Mouse (Mus musculus): ENCODE results near the gene Ncapg2. TPM values are rescaled to one million over a fixed set of nuclear protein-coding genes. Genes with fewer than 3 reads are reported as not detected.

Ncapg2 gene
- polyA plus RNA-seq, 1 experiment from 2014 or later: 12.7 TPM

DNA sequence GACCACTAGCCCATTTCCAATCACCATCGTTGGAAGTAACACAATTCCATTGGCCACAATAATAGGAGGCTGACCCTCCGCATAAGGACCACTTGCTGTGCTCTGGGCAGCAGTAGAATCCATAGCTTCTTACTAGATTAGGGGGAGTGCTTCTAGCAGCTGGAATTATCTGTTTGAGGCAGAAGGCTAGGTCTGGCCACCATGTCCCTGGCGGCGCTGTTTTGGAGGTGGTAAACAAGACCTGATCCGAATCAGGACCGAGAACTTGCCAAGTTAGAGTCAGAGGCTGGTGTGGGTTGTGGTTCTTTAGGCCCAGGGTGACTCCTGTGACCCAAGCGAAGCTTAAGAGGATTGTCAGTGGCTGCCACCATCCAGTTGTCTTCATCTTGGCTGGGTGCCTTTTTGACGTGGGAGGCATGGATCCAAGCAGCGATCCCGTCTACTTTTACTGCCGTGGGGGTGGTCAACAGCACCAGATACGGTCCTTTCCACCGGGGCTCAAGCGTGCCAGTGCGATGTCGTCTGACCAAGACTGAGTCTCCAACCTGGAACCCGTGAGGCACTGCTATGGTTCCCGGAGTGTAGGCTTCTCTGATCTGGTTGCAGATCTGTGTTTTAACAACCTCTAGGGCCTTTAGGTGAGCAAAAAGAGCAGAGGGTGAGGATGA, 1.1 kb upstream of the Ncapg2 start:
- ATAC-seq (replicated peaks; ENCODE audit: low FRiP score, low read depth) (no peak), DNase-seq (ENCODE audit: low spot score) (no peak)
- no peak overlapping the region for H3K9ac ChIP-seq (ENCODE audit: low read depth, low read length)
- TF ChIP-seq CTCF (IDR thresholded peaks at IDR 0.05; ENCODE audit: low read depth): no peak
- no peaks in the 10 kb centered on the region for H3K4me1 ChIP-seq (replicated peaks; ENCODE audit: insufficient read depth, low read length)
- no peak overlapping the region for H3K27ac ChIP-seq
- H3K27me3 ChIP-seq (ENCODE audit: insufficient read depth, low read length): no peaks in the 10 kb centered on the region
- H3K4me3 ChIP-seq (replicated peaks; ENCODE audit: low read depth, low read length): peak overlapping the region; percentile 87; the same call in 1 of the 2 replicates
- H3K9me3 ChIP-seq (replicated peaks; ENCODE audit: low read length): 0 out of 2 replicates have a peak, but pooled peaks cover 6% of the 10 kb centered on the region
- 97% methylated on average over 18 of the region's 18 CpGs for WGBS
- H3K4me2 ChIP-seq (ENCODE audit: low read length): peak overlapping the region; percentile 58; the same call in 1 of the 2 replicates
- H3K36me3 ChIP-seq (ENCODE audit: insufficient read depth, low read length): 0 out of 2 replicates have a peak, but pooled peaks cover 4% of the 10 kb centered on the region

DNA sequence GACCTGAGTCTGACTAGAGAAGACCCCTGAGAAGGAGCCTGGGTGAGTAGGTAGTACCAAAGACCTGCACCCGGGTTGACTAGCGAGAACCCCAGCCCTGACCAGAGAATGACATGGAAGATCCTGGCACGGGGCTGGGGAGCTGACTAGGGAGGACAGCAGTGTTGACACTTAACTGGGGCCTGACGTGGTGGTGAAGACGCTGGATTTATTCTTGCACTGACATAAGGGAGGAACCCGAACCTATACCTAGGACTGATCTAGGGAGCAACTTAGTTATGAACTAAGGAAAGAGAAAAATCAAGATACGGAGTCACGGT, 594 bp downstream of the Ncapg2 start:
- H3K4me1 ChIP-seq (replicated peaks; ENCODE audit: insufficient read depth, low read length): no peaks in the 10 kb centered on the region
- peak overlapping the region; percentile 75 for H3K9ac ChIP-seq (ENCODE audit: low read depth, low read length)
- H3K36me3 ChIP-seq (ENCODE audit: insufficient read depth, low read length): 0 out of 2 replicates have a peak, but pooled peaks cover 8% of the 10 kb centered on the region
- H3K27me3 ChIP-seq (ENCODE audit: insufficient read depth, low read length): no peaks in the 10 kb centered on the region
- ATAC-seq (replicated peaks; ENCODE audit: low FRiP score, low read depth) (no peak), DNase-seq (ENCODE audit: low spot score) (peak; percentile 46)
- 8% methylated on average over 8 of the region's 8 CpGs for WGBS
- H3K27ac ChIP-seq: no peak overlapping the region; the same call in 1 of the 2 replicates
- TF ChIP-seq CTCF (IDR thresholded peaks at IDR 0.05; ENCODE audit: low read depth): no peak
- peak overlapping the region; percentile 90 for H3K4me2 ChIP-seq (ENCODE audit: low read length)
- peak overlapping the region; percentile 87 for H3K4me3 ChIP-seq (replicated peaks; ENCODE audit: low read depth, low read length)
- H3K9me3 ChIP-seq (replicated peaks; ENCODE audit: low read length): 0 out of 2 replicates have a peak, but pooled peaks cover 6% of the 10 kb centered on the region

DNA sequence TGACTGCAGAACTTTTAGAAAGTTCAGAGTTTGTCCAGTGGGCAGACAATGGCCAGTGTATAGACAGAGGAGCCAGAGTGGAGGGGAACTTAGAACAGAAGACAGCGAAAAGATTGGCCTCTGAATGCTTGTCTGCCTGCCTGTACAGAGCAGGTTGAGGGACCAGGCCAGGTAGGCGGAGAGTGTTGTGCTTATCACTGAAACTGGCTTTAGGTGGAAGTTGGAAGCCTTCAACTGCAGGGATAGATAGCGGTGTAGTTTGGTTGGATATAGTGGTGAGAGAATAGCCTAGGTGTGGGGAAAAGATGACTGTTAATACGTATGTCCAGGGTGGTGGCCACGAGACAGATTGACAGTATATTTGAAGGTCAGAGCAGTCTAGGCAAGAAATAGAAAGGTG, 2.7 kb downstream of the Ncapg2 start:
- no peaks in the 10 kb centered on the region for H3K4me1 ChIP-seq (replicated peaks; ENCODE audit: insufficient read depth, low read length)
- H3K36me3 ChIP-seq (ENCODE audit: insufficient read depth, low read length): 0 out of 2 replicates have a peak, but pooled peaks cover 8% of the 10 kb centered on the region
- no peaks in the 10 kb centered on the region for H3K9me3 ChIP-seq (replicated peaks; ENCODE audit: low read length)
- TF ChIP-seq CTCF (IDR thresholded peaks at IDR 0.05; ENCODE audit: low read depth): no peak
- H3K27ac ChIP-seq: no peak overlapping the region
- no peak overlapping the region for H3K9ac ChIP-seq (ENCODE audit: low read depth, low read length)
- H3K4me3 ChIP-seq (replicated peaks; ENCODE audit: low read depth, low read length): no peak overlapping the region
- ATAC-seq (replicated peaks; ENCODE audit: low FRiP score, low read depth) (no peak), DNase-seq (ENCODE audit: low spot score) (no peak)
- H3K4me2 ChIP-seq (ENCODE audit: low read length): no peak overlapping the region
- H3K27me3 ChIP-seq (ENCODE audit: insufficient read depth, low read length): no peaks in the 10 kb centered on the region
- 97% methylated on average over 5 of the region's 5 CpGs for WGBS

DNA sequence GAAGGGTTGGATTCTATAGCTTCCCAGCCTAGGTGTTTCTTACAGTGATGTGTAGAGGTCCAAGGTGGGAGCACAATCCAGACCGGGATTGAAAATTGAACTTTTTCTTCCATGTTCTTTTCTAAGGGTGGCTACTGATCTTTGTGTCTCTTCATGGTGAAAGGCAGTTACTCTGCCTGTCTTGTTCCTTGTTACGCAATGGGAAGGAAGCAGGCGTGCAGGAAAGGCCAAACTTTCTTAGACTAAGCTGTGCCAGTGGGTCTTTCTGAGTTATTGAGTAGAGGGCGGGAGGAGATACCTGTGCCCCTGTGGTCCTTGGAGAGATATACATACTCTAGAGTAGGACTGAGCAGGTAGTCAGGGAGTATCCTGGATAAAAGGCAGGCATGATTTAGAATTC, 9.7 kb downstream of the Ncapg2 start:
- no peak for DNase-seq (ENCODE audit: low spot score)
- Histone ChIP-seq H3K9me3 (replicated peaks; ENCODE audit: low read length) (no peaks in the 10 kb centered on the region), H3K4me2 (ENCODE audit: low read length) (no peak overlapping the region), H3K27ac (no peak overlapping the region), H3K27me3 (ENCODE audit: insufficient read depth, low read length) (no peaks in the 10 kb centered on the region), H3K4me3 (replicated peaks; ENCODE audit: low read depth, low read length) (no peak overlapping the region), H3K9ac (ENCODE audit: low read depth, low read length) (no peak overlapping the region), H3K36me3 (ENCODE audit: insufficient read depth, low read length) (0 out of 2 replicates have a peak, but pooled peaks cover 11% of the 10 kb centered on the region), H3K4me1 (replicated peaks; ENCODE audit: insufficient read depth, low read length) (no peaks in the 10 kb centered on the region)
- no peak for ATAC-seq (replicated peaks; ENCODE audit: low FRiP score, low read depth)
- 92% methylated on average over 4 of the region's 4 CpGs for WGBS
- TF ChIP-seq CTCF (IDR thresholded peaks at IDR 0.05; ENCODE audit: low read depth): no peak

DNA sequence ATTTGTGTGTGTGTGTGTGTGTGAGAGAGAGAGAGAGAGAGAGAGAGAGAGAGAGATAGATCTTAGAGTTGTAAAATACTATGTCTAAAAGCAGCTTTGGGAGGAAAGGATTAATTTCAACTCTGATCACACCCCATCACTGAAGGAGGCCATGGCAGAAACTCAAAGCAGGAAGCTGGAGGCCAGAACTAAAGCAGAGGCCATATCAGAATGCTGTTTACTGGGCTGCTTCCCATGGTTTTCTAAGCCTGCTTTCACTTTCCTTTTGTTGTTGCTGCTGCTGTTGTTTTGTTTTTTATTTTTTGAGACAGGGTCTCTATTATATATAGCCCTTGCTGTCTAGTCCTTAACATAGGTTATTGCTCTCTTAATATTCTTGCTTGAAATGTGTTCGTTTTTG, 11.3 kb downstream of the Ncapg2 start:
- no peak for ATAC-seq (replicated peaks; ENCODE audit: low FRiP score, low read depth)
- no peak overlapping the region for H3K9ac ChIP-seq (ENCODE audit: low read depth, low read length)
- DNase-seq (ENCODE audit: low spot score): no peak
- 0 out of 2 replicates have a peak, but pooled peaks cover 9% of the 10 kb centered on the region for H3K36me3 ChIP-seq (ENCODE audit: insufficient read depth, low read length)
- TF ChIP-seq CTCF (IDR thresholded peaks at IDR 0.05; ENCODE audit: low read depth): no peak
- no peaks in the 10 kb centered on the region for H3K9me3 ChIP-seq (replicated peaks; ENCODE audit: low read length)
- no peak overlapping the region for H3K4me3 ChIP-seq (replicated peaks; ENCODE audit: low read depth, low read length)
- H3K4me1 ChIP-seq (replicated peaks; ENCODE audit: insufficient read depth, low read length): no peaks in the 10 kb centered on the region
- H3K27ac ChIP-seq: no peak overlapping the region
- H3K27me3 ChIP-seq (ENCODE audit: insufficient read depth, low read length): no peaks in the 10 kb centered on the region
- 93% methylated on average over 1 of the region's 1 CpGs for WGBS
- no peak overlapping the region for H3K4me2 ChIP-seq (ENCODE audit: low read length)

DNA sequence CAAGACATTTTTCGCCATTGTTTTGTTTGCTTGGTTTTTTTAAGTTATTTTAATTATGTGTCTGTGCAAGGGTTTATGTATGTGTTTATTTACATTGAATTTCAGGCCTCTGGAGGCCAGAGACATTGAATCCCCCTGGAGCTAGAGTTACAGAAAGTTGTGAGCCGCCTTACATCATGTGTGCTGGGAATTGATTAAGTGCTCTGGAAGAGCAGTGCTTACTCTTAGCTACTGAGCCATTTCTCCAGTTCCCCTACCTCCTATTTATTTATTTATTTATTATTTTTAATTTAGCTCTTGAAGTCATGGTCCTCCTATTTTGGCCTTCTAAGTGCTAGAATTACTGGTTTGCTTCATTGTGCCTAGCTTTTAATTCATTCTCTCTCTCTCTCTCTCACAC, 16.5 kb downstream of the Ncapg2 start:
- 74% methylated on average over 2 of the region's 2 CpGs for WGBS
- no peak for ATAC-seq (replicated peaks; ENCODE audit: low FRiP score, low read depth)
- TF ChIP-seq CTCF (IDR thresholded peaks at IDR 0.05; ENCODE audit: low read depth): no peak
- Histone ChIP-seq H3K4me2 (ENCODE audit: low read length) (no peak overlapping the region), H3K27me3 (ENCODE audit: insufficient read depth, low read length) (no peaks in the 10 kb centered on the region), H3K9me3 (replicated peaks; ENCODE audit: low read length) (no peaks in the 10 kb centered on the region), H3K9ac (ENCODE audit: low read depth, low read length) (no peak overlapping the region), H3K27ac (no peak overlapping the region), H3K36me3 (ENCODE audit: insufficient read depth, low read length) (0 out of 2 replicates have a peak, but pooled peaks cover 5% of the 10 kb centered on the region), H3K4me3 (replicated peaks; ENCODE audit: low read depth, low read length) (no peak overlapping the region), H3K4me1 (replicated peaks; ENCODE audit: insufficient read depth, low read length) (no peaks in the 10 kb centered on the region)
- DNase-seq (ENCODE audit: low spot score): no peak
